Mouse (Mus musculus) adipocyte (in vitro differentiated cells): ENCODE measurements at regions not wholly inside any gene's neighbourhood (a gene's known extent, or its start where the extent isn't known, plus 50 kb on each side); places are given as distances from the start of the nearest gene placed in this dataset.

Source experiments
- DNase-seq: peaks from one replicate; pipeline ENCODE4 v3.0.0-alpha.2; 2016; ENCODE audit warnings: low spot score

DNA sequence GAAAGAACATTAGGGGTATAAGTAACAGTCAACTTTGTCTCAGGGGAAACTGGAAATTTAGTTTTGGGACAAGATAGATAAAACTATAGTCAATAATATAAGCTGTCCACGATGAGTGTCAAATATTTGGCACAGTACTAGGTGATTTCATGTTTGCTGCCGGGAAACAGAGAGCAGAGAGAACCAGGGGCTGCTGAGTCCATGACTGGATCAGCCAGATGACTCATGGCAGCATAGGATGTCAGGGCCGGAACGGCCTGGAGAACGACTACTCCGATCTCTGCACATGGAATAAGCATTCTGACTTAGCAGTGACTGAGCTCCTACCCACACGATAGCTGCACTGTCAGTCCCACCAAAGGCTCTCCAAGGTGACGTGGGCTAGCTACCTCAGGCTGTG, 197.6 kb upstream of the Bmper start:
- DNase-seq = no peak

DNA sequence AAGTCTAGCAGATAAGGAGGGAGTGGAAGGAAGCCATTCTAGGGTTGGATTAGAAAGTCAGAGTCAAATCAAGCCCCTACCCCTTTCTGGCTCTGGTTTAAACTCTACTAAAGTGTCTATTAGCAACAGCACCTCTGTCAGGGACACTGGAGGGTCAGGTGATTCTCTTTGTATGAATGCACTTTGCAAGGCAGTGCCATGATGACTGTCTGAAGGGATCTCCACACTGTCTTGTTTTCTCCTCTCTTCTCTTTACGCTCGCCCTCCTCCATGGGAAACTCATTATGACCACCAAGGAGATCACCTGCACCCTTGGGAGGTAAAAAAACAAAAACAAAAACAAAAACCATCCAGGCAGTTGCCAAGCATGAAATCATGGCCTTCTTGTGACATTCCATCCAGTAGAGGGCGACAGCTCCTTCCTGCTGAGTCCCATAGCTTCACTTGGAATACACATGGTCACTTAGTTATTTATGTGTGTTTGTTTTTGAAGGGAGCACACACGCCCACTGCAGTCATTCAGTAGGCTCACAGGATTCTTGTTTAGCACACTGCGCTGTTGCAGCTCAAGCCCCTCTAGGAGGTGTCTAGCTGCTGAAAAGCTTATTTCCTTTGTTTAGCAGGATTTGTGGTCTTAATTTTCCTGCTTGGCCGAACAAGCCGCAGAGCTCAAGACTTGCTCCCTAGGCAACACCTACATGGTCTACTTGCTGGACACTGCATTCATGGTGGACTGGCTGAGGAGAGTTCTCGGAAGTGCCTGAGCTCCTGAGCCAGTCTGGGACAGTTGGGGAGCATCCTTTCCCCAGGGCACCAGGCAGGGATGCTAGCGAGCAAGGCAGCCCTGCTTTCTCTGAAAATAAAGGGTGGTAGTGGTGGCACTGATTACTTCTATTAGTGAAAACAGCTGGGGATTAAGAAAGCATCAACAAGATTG, 195.2 kb upstream of the Bmper start:
- peak; percentile 79 for DNase-seq

GRCm38 (mm10) chr9:23029421-23029820, 193.5 kb upstream of the Bmper start:
- no peak for DNase-seq

DNA sequence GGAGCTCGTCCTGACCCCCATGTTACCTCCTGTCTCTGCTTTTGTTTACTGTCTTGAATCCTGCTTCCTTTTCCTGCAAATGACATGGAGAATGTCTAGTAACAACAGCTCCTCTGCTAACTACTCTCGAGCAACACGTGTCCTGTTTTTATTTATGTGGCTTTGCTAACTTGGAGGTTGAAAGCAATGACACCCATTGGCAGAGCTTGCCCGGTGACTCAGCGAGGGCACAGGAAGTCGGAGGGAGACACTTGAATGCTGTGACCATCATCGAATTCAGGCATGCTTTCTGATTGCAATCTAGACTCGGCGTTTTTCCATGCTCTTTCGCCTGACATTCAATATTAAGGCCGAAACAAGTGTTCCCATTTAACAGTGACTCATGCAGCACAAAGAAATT, 192.7 kb upstream of the Bmper start:
- DNase-seq = peak; percentile 73

DNA sequence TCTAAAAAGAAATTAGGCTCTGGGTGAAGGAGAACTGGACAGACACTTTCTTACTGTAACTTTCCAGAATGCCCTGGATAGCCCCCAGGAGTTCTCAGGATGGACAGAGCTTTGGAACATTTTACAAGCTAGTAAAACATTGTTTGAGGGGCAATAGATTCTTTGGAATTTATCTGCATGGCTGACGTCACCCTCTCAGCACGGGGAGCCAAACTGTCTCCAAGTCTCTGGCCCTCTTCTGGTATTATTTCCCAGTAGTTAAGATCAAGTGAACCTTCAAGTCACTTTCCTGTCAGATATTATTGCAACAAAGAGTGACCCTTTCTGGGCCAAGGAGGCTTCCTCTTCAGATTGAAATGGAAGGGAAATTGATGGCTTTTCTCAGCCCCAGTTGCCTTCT, 192.3 kb upstream of the Bmper start:
- no peak for DNase-seq

DNA sequence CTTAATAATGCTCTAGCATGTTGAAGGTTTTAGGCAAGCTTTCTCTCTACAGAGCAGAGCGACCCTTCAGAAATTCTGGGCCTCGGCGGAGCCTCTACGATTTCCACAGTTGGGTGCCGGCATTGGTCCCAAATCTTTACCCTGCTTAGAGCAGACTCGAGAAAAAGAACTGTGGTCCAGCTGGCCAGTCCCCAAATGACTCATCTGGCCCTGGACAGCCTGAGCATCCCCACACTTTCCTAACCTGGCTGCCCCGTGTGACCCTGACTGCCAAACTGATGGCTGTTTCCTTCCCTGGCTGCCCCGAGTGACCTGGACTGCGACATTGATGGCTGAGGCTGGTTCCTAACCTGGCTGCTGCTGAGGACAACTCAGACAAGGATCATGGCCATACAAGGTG, 191.0 kb upstream of the Bmper start:
- no peak for DNase-seq

GRCm38 (mm10) chr9:23035306-23035705, 187.6 kb upstream of the Bmper start:
- no peak for DNase-seq

GRCm38 (mm10) chr9:23035901-23036610, 186.8 kb upstream of the Bmper start:
- DNase-seq = no peak

DNA sequence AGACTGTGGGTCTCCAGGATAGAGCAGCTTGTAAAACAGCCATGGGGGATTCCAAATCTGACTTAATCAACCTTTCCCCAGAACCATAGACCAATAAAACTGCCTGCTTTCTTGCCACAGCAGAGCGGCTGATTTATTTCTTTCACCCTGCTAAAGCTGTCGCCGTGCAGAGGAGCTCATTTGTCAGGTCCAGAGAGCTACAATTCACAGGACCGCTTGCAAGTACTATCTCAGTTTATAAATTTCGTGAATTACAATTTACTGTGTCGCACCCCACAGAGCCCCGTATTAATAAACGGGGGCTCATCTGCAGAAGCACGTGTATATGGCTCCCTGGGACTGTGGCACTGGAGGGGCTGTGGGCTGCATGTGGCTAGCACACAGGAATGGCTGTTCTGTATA, 185.4 kb upstream of the Bmper start:
- no peak for DNase-seq

DNA sequence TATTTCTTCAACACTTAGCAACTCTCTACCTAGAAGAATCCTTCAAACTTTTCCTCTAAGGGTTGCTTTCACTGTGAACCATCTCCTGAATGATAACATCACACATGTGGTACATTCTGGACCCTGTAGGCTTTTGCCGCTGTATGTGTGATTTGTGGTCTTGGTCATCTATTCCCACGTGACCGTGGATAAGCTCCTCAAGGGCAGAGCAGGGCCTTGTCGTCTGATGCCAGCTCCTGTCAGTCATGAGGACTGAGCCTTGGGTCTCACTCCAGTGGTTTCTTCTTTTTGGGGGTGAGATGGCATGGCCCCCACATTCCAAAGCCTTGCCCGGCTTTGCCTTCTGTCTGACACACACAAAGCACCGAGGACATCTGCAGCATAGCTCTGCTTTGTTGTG, 183.3 kb upstream of the Bmper start:
- no peak for DNase-seq

- DNase-seq = no peak
Measured at GRCm38 (mm10) chr9:23041025-23041424, 181.9 kb upstream of the Bmper start.

DNA sequence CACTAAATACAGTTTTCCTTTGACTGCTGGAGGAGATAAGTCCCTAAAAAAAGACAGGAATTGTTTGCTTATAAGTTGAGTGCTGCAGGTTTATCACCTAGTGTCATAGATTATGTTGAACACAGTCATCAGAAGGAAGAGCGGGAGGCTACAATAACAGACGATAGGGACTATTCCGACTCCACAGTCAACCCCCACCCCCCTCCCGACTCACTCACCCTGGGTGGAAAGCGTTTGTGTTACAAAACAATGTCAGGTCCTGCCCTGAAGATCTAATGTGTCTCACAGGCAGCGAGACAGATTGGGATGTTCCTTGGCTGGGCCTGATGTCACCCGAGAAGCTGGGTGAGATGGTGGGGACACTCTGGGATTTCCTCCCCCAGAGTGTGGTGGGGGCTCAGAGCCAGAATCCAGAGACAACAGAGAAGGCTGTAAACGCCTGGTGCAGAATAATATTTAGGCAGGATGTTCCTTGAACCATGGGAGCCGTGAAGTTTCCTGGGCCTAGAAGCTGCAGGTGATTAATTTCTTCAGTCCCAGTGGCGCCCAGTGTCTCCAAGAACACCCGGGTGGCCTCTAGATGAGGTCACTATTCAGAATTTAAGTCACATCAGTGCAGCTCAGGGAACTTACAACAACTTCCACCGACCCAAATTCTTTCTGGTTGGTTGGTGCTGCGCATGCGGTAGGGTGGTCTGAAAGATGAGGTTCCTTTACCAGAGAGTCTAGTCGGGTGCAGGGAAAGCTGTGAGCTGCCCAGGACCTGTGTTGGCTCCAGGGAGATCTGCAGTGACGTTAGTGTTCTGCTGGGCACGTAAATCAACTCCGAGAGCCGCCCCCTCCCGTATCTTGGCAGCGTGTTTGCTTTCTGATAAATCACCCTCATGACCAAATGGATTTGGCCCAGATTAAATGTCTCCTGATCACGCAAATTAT, 181.1 kb upstream of the Bmper start:
- no peak for DNase-seq

DNA sequence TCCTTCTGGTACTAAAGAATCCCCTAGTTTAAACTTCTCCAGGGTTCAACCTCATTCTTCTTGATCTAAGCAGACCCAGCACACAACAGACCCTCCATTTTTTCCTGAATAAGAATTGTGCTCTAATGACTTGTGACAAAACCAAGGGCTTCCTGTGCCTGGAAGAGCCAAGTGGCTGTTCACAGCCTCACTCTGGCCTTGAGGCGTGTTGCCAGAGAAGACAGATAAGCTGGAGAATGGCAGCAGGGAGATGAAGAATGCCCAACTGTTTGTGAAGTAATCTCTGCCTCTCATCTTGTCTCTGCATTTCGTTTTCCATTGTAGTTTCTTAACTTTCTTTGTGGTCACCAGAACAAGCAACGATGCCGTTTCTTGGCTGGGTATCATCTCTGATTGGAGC, 179.9 kb upstream of the Bmper start:
- no peak for DNase-seq

- no peak for DNase-seq
Measured at GRCm38 (mm10) chr9:23045486-23045885, 177.4 kb upstream of the Bmper start.

DNA sequence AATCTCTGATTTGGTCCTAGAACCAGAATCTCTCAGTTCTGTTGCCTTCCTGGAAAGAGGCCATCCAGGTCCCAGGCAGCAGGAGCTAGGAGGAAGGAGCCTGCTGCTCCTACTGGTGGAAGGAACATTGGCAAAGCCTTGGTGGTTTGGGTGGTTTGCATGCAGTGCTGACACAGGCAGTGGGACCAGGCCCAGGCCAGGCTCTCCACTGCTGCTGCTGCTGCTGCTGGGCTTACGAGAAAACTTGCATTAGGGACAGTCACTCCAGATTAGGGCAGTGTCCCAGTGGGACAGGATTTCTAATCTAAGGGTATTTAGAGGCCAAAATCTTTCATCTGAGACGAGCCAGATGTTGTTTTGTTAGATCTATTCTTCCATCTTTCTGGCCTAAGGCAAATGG, 172.1 kb upstream of the Bmper start:
- DNase-seq = peak; percentile 22

GRCm38 (mm10) chr9:23059526-23059925, 163.3 kb upstream of the Bmper start:
- DNase-seq = peak; percentile 51

DNA sequence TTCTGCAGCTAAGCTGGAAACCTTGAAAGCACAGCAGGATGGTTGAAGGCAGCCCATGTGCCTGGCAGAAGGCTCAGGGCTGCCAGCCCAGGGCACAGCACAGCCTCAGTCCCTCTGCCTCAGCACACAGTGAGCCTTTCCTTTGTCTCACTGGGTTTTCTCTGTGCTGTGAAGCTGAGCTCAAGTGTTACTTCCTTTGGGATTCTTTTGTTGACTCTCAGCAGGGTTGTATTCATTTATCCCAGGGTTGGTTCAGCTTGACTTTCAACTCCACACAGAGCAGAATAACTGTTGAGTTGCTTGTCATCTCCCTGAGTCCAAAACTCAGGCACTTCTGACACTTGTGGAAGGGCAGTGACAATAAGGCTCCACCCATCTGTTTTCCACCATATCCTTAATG, 162.3 kb upstream of the Bmper start:
- no peak for DNase-seq

GRCm38 (mm10) chr9:23061179-23061929, 161.5 kb upstream of the Bmper start:
- DNase-seq = no peak

DNA sequence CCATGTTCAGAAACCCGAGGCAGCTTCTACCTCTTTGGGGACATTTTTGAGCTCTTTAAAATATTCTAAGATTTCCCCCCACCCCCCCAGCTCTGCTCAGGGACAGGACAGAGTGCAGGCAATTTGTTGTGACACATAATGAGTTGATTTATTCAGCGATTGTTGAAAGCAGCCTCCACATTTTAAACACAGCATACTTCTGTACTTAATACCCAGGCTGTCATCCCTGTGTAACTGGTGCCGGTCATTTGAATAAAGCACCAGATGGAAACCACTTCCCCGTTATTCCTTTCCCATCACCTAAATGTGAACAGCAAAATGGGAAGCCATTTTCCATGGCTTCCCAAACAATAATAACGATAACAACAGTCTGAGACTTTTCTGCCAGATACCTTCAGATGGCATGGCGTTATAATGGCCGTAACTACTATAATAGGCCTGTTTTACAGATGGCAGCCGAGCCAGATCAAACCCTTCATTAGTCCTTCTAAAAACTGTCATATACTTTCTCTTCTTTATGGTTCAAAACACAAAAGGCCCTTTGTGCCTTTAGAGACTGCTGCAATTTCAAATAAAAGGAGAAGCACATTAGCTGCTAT, 160.7 kb upstream of the Bmper start:
- DNase-seq = no peak

DNA sequence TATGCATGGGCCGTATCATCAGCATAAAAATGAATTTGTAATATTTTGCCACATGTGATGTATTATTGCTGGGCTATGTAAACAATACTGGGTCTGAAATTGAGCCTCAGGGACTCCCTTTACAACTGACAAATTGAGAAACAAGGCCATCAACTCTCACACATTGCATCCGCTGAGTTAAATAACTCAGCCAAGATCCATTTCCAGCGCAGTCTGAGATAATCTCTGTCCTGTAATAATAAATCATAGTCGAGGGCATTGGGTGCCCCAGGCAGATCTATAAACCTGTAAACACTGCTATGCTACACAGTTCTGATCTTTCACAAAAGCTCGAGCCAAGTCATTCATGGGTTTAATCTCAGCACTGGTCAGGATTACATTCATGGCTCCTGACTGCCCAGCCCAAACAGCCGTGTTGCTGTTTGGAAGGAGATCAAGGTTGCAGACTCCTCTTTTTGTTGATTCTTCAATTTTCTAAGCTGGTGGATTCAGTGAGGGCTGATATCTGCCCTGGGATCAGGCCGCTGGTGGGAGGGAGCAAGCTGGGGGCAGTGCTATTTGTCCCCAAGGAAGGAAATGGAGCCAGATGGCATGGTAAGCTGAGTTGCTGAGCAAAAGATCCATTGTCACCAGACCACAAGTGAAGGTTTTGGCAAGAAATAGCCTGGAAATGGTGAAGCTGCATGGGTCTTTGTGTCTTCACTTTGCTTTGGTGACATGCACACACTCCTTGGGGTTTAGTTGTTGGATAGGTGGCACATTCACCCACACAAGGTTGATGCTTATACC, 160.0 kb upstream of the Bmper start:
- peak; percentile 79 for DNase-seq
